Mouse (Mus musculus) brain, adult 2 months (tissue): ENCODE measurements at regions not wholly inside any gene's neighbourhood (a gene's known extent, or its start where the extent isn't known, plus 50 kb on each side); places are given as distances from the start of the nearest gene placed in this dataset.

Experiments
- DNase-seq: peaks from one replicate; pipeline ENCODE4 v3.0.0; 2011; ENCODE audit warnings: low read depth, low spot score

DNA sequence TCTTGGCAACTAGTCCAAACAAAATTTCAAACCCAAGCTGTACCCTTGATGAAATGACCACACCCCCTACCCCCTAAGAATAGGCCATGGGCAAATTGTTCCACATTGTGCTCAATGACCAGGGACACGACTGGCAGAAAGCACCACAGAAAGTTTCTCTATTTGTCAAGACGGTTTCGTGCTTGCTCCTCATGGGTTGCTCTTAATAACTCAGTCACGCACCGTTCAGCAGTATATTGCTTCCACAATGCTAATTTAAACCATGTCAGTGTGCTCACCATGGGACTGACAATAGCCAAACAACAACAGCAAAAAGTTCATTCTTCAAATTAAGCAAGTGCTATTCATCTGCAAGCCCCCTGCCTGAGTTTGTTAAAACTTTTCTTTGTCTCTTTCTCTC, 444.6 kb downstream of the Wdr11 start:
- no peak for DNase-seq

DNA sequence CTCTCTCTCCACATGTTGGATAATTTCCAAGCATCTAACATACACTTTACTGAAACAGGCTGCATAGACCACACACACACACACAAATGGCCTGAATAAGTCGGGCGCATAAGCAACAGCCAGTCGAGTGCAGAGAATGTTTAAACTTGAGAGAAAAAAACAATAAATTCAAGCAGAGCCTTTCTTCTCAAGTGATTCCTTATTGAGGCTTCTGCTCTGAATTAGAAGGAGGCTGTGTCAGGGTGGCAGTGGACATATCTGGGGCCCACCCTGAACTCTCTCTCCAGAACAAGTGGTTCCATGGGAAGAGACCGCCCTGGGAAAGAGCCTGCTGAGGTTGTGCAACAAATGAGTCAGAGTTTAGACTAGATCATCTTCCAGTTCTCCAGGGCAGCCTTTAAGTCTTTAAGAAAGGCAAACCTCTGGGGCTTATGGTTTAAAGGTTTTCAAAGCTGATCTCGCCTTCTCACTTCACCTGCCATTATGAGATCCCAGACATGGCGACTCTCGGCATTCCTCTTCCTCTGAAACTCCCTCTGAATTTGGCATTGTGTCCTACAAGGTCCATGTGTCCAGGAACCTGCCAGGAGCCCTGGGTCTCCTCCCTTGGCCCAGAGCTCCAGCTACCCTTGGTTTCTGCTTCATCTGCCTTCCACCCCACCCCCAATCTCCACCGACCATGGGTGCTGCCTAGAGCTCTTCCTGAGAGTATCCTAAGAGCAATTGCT, 445.3 kb downstream of the Wdr11 start:
- no peak for DNase-seq

DNA sequence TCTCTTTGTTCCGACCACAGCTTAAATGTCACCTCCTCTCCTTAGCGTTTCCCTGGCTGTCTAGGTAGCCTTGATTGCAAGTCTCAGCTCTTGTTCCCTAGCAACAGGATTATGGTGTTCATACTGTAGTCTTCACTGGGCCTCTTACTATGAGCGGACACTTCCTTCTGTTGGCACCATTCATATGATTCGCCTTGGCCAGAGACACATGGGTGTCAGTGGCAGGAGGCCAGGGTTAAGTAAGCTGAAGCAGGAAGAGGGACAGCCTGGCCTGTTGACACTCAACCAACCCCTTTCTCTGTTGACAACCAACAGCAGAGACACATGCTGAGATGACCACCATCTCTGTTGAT, 445.9 kb downstream of the Wdr11 start:
- no peak for DNase-seq

DNA sequence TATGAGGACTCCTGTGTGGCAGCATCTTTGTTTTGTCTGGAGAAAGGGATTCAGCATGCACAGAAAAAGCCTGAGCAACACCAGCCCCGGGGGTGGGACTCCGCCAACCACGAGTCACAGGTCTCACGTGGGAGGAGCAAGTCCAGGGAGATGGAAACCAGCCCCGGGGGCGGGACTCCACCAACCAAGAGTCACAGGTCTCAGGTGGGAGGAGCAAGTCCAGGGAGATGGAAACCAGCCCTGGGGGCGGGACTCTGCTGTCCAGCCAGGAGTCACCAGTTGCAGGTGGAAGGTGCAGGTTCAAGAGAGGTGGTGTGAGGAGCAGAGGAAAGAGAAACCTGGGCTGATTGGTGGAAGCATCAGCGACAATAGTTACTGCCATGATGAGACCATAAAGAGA, 448.9 kb downstream of the Wdr11 start:
- DNase-seq, result no peak

DNA sequence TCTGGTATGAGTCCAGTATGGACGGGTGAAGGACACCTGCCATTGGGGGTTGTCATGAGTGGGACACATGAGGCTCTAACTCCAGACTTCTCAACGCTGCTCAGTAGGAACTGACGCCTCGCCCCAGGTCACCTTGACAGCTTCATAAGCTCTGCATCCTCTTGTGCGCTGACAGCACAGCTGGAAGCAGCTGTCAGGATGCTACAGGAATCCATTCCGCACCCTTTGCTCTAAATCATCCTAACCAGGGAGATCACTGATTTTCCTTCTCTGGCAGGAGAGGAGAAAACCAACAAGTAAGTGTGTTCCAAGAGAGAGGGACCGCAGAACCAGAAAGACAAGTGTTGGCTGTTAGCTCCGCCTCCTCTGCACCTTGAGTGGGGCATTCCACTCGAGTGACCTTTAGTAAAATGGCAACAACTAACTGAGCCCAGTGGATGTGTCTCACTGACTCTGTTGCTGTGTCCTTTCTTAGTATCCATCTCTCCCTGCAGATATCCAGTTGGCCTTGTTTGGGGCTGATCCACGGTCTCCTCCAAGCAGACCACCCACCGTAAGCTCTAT, 449.8 kb downstream of the Wdr11 start:
- no peak for DNase-seq

DNA sequence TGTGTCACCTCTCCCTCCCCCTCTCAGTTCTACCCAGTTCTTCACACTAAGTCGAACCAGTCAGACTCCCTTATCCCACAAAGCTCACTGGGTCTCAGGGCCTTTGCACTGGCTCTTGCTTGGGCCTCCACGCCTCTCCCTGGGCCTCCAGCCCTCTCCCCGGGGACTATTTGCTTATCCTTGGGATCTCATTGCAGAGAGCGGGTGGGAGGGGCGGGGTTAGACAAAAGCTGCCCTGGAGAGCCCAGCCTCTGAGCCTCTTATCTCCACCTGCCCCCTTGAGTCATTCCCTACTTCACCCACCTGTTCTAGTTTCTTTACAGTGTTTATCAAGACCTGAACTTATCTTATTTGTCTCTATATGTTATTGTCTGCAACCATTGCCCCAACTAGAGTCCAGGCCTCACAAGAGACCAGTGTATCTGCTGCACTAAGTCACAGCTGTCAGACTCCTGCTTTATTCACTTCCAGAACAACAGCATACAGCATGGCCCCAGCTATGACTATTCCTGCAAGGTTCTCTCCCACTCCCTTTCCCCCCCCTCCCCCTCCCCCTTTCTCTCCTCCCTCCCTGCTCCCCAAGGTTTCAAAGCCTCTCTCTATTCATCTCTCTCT, 450.7 kb downstream of the Wdr11 start:
- DNase-seq, result no peak

DNA sequence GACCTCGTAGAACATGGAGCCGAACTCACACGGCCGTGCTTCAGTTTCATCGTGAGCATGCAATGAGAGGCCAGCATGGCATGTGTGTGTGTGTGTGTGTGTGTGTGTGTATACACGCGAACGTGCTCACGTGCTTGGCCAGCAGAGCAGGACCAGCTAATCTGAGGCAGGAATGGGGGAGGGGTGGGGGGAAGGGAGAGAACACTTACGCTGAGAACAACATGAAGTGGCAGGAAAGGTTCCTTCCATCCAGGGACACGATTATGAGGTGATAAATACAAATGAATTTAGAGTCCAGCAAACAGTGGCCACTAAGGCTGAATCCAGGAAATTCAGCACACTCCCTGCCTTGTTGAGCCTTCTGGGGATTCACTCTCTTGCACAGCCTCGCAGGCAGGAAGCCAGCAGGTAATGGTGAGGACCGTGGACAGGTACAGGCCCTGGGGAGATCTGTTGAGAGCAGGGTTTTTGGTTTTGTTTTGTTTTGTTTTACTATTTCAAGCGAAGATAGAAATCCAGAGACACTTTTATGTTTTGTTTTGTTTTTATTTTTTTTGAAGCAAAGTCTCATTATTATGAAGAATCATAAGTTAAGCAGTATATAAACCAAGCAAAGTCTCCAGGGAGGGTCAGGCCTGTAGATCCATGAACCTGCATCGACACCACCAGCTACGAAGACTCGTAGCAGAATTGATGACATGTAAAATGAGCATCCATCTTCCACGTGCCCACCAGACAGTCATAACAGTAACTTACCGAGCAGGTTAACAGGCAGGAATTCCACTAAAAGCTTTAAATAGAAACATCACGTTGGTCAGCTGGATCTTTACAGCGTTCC, 452.0 kb downstream of the Wdr11 start:
- DNase-seq, result no peak

DNA sequence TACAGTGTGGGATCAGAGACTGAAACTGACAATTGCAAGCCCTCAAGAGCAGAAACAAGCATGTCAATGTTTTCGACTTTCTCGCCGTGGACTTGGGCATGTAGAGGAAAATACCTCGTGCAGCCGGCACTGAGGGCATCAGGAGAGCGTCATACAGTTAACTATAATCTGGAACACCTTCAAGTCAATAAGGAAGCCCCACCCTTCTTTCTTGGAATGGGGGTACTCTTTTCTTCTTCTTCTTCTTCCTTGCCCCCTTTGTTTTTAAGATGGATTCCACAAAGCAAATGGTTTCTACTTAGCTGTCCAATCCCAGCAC, 452.5 kb downstream of the Wdr11 start:
- no peak for DNase-seq

DNA sequence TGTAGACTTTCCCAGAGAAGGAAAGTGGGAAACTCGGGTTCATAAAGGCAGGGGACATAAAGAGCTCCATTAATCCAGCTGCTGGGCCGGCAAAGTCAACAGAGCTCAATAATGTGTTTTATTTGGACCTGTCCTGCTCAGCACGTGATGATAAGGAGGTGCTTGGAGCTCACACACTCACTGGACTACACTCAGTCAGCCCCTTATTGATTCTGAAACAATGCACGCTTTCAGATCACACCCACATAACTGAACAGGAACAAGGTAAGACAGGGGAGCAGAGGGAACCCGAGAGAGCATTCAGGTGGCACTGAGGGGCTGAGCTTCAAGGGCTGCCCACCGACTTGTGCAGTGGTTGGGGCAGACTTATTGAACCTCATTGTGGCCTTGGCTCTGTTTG, 452.9 kb downstream of the Wdr11 start:
- no peak for DNase-seq

DNA sequence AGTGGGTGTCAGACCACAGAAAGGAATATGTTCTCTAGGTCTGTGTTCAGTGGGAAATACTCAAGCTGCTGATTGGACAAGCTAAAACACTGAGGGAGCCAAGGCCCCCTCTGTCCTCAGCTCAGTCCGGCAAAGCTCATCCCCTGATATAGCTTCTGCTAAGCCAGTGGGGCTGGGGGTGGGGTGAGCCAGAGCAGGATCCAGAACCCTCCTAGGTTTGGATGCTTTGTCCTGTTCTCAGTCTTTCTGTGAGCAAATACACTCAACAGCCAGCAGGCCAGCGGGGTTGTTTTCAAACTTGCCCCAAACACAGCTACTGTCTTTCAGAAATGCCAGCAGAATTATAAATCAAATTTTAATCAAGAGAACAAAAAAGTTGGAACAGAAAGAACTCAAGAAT, 454.4 kb downstream of the Wdr11 start:
- DNase-seq, result no peak

DNA sequence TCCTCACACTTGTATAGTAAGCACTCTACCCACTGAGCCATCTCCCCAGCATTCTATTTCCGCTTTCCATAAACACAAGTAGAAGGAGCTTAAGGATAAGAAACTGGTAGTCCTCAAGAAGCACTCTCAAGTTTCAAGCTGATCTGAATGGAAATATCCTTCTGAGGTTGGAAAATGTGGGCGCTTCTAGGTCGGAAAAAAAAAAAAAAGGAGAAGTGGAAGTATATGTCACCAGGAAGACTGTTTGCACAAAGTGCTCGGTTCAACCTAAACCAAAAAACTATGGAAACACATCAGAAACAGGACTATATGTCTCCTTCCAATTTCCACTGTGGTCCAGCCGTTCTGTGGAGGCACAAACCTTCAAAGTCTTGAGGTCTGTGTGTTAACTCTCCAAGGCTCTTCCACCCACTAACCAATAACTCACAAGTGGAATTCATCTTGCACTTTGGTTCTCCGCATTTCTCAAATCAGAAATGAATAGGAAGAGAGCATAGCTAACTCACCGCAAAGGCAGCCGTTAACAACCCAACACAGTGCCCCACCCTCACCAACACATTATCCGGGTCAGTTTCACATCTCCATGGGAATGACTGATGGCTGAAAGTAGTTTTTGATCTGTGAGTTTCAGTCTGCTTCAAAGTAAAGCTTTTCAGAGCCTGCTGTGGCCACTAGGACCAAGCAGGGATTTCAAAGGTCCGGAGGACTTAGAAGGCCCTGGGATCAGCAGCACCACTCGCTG, 455.8 kb downstream of the Wdr11 start:
- no peak for DNase-seq

DNA sequence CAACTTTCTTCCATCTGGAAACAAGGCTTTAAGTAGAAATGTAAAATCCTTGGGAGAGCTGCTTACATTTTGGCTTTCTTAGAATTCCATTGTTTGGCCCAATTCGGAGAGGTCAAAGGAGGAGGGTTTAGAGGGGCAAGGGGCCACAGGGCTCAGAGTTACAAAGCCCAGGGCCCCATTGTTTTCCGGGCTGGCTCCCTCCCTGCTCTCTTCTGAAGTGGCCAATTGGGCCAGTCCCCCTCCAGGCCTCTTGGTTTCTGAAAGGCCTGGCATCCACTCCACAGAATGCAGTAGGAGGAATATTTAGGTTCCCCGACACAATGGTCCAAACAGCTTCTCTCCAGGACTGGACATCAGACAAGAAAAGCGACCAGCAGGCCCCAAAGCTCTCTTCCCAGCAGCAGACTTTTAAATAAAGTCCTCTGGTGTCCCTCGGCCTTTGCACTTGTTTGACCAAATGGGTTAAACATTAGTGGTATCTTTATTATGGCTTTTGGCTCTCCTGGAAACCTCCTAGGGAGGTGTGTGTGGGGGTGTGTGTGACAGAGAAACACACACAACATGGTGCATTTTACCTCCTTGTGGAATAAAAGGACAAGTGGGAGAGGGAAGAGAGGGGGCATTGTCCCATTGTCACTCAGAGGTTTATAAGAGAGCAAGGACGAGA, 456.6 kb downstream of the Wdr11 start:
- no peak for DNase-seq

DNA sequence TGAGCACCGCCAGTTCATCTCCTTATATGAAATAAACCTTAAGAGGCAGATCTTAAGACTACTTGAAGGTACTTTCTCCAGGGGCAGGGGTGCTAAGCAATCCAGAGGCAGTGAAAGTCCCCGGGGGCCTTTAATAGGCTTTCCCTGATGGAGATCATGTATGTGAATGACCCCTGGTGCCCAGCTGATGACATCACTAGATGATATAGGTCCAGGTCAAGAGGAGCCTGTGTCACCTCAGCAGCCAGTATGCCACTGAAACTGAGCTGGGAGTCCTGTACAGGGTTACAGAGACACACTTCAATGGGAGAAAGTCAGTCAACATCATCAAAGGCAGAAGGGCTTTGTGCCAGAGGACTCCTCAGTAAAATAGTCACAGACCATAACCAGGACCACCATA, 457.8 kb downstream of the Wdr11 start:
- no peak for DNase-seq

DNA sequence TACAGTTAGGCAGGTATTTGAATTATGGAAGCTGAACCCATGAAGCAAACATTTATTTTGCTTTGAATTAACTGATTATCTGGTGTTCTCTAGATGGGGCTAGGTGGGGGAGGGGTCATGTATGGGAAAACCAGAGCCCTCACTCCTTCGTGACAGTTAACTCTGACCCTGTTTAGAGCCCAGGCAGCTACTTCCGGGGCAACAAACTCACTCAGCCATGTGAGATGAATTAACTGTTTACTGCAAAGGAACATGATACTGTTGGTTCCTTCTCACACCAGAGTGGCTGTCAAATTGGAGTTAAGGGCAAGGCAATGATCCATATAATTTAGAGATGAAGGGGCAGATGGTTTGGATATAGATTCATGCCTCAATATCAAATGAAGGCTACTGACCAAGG, 458.5 kb downstream of the Wdr11 start:
- no peak for DNase-seq

DNA sequence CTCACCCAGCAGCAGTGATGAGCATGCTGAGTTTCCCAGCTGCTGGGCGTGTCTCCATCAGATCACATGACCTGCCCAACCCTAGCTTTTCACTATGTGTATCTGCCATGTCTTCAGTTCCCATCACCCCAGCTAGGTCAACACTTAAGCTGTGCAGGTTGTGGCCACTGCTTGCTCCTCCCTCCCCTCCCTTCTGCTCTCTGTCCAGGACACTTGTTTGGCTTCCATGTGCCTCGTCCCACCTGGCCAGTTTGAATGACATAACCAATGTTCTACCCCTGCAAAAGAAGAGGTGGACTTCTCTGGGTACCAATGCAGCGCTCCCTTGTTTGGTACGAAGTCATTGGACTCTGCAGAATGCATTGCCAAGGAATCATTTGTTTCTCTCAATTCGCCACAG, 460.7 kb downstream of the Wdr11 start:
- DNase-seq, result no peak

DNA sequence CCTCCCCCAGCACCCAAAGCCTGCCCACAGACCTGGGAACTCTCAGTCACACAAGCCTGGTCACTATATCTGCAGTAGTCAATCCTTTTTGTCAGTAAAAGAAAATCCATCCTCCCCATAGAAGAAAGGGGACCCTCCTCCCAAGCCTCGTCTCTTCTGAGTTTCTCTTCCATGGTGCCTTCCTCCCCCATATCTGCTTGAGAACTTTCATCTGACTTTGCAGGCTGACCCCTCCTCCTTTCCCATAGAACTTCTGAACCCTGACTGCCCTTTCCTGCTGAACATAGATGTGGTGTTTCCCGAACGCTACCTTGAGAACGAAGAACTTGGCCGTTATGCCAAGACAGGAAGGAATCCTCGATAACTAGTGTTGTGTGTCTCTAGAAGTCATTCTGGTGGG, 462.5 kb downstream of the Ate1 start:
- DNase-seq, result no peak

DNA sequence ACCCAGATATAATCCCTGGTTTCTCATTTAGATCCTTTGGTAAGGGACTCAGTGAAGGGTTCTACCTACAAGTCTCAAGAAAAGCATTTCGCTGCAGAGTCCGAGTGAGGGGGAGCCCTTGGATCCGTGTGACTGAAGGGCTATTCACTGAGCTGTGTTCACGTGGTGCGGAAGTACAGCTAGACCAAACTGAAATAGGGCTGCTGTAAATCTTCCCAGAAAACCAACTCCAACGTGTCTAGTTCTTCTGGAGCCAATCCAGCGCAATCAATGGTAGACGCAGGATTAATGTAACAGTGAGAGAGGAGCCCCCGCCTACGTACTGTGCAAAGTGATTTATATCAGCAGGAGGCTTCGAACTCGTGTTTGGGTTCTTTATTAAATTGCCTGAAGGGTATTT, 461.9 kb downstream of the Ate1 start:
- no peak for DNase-seq

DNA sequence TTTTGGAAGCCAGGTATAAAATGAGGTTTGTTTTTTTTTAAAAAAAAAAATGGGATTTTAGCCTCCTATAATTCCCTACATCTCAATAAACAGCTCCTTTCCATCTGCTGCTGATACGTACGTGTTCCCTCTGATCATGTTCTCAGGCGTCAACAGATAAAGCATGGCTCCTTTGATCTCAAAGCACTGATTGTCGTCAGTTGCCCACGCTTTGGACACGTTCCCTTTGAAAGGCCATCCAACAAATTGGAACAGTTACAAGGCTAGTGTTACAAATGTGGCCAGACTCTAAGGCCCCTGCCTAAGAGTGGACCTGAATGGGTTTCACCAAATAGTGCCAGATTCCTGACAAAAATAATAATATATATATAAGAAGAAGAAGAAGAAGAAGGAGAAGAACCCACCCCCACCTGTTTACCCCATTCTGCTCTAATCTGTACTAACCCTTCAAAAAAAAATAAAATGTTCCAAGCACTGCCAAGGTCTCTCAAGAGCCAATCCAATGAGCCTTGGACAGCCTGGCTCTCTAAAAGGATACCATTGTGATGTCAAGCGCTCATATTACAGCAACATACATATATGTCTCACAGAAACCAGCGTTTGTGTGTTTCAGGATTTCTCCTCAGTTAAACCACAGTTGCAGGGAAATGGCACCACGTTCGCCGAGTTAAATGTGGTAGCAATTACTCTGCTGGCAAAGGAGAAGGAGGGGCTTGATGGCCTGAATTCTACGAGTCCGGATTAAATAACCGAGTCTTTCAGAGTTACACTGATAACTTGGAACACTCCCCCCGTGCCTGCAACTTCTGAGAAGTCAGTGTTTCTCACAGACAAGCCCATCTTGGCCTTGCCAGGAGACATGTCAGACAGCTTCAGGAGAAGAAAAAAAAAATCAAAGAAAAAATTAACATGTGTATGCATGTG, 460.2 kb downstream of the Ate1 start:
- no peak for DNase-seq

DNA sequence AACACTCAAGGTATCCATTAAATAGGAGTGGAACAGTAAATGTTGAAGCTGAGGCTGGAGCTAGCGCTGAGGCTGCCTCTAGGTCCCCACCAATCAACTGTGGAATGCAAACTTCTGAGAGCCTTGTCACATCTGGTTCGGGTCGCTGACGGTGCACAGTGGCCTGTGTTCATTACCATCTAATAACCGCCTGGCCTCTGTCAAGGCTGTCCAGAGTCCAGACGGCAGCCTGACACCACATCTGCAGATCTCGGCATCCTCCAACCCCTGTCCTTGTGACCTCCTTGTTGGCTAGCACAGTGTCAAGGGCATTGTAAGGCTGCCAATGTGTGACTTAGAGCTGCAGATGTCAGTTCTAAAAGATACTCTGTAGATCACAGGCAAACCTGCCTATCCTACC, 455.7 kb downstream of the Ate1 start:
- DNase-seq, result no peak

DNA sequence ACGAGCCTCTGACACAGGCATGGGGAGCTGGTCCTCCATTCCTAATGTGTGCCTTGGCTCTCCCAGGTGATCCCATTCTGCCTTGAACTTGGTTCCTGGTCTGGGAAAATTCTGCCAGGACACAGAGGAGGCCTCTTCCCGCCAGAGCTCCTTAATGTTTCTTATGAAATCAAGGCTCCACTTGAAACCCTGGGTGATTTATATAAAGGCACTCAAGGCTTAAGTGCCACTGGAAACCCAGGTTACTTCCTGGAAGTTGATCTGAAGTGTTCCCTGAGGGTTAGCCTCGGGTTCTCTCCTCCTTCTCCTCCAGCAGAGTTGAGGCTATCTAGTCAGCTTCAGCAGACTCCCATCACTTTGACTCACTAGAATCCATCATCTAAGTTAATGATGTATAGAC, 451.9 kb downstream of the Ate1 start:
- no peak for DNase-seq

DNA sequence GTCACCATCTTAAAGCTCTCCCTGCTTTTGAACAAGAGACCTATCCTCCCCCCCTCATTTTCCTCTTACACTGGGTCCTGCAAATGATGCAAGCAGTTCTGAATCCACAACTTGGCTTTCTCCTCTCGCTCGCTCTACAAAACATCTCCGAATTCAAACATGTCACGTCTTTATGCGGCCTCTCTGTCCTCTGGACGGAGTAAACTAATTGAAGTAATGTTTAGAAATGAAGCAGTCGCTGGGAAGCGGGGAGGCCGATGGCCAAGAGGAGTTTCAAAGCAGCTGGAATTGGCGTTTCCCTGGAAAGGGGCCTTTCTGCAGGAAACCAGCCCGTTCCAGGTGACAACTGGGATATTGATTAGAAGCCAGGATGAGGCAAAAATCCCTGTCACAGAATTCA, 446.8 kb downstream of the Ate1 start:
- DNase-seq, result no peak
